8 mouse cellular contexts compared by ENCODE assay signal in the genomic region with DNA sequence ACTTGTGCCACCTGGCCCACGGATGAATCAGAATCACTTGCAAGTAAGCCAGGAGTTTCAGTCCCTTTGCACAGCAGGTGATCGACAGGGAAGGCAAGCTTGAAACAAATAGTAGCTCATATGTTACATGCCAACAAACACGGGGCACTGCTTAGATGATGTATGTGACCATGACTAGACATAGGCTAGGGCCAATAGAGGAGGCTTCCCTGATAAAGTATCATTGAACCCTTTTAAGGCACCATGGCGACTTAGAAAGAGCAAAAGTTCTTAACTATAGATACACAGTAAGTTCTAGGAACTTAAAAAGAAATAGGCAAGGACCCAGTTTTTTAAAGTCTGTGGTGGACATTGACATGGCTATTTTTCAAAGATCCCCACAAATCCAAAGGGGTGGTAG. TPM values are rescaled to one million over a fixed set of nuclear protein-coding genes. Genes with fewer than 3 reads are reported as not detected.
DNase-seq lines count a peak whose midpoint lies in the region; ATAC-seq and TF ChIP-seq lines count a peak whose summit lies in the region.

A gene (minus strand): TSS at position 101 of the 400 bp plus-strand sequence.

- peak within 1 kb of the TSS; percentile 72 for H3K4me3 ChIP-seq in lung, embryonic 14.5 days (ENCODE audit: low read depth, low read length)
- H3K4me3 ChIP-seq in gastrocnemius, adult 2 months, result peak within 1 kb of the TSS; percentile 78
- peak within 1 kb of the TSS; percentile 65 for H3K4me3 ChIP-seq in hindbrain, postnatal 0 days (ENCODE audit: low read length)
- peak within 1 kb of the TSS; percentile 27 for H3K4me3 ChIP-seq in olfactory bulb, adult 2 months (ENCODE audit: insufficient read depth, low read depth, low read length)

- intact Hi-C loops in gastrocnemius, adult 2 months (cut with DNase I), result no loop called here

- H3K4me2 ChIP-seq in lung, embryonic 14.5 days, result peak within 1 kb of the TSS; percentile 88
- H3K4me2 ChIP-seq in hindbrain, postnatal 0 days (ENCODE audit: low read depth, low read length), result peak within 1 kb of the TSS; percentile 98

- no peaks in the 10 kb centered on the region for H3K9me3 ChIP-seq in lung, embryonic 14.5 days (ENCODE audit: low read depth, low read length)
- H3K9me3 ChIP-seq in hindbrain, postnatal 0 days (ENCODE audit: low read length), result no peaks in the 10 kb centered on the region

- no peak for DNase-seq in lung, embryonic 14.5 days
- no peak for DNase-seq in lung, adult 18-20 months
- DNase-seq in gastrocnemius, adult 2 months, result no peak
- DNase-seq in hindbrain, postnatal 0 days (ENCODE audit: low spot score), result no peak
- no peak for DNase-seq in cerebellum, postnatal 25 days
- no peak for DNase-seq in testis, postnatal 14 days (ENCODE audit: low spot score)

- 78% methylated on average over 4 of the region's 4 CpGs for WGBS in lung, embryonic 14.5 days
- WGBS in hindbrain, postnatal 0 days, result 76% methylated on average over 4 of the region's 4 CpGs
- WGBS in olfactory bulb, adult 2 months, result 89% methylated on average over 4 of the region's 4 CpGs

- H3K27ac ChIP-seq in lung, embryonic 14.5 days (ENCODE audit: low read depth), result peak within 1 kb of the TSS; percentile 94
- peak within 1 kb of the TSS; percentile 90 for H3K27ac ChIP-seq in gastrocnemius, adult 2 months
- peak within 1 kb of the TSS; percentile 75; the same call in 1 of the 2 replicates for H3K27ac ChIP-seq in hindbrain, postnatal 0 days
- H3K27ac ChIP-seq in olfactory bulb, adult 2 months (ENCODE audit: insufficient read depth, low read depth, low read length), result no peak within 1 kb of the TSS

- TF ChIP-seq POLR2A in olfactory bulb, adult 2 months (IDR thresholded peaks at IDR 0.05; ENCODE audit: insufficient read depth, low read depth, low read length), result no peak

- no peaks in the 10 kb centered on the region for H3K4me1 ChIP-seq in lung, embryonic 14.5 days (ENCODE audit: insufficient read depth)
- peaks cover 9% of the 10 kb centered on the region; the same call in 1 of the 2 replicates for H3K4me1 ChIP-seq in hindbrain, postnatal 0 days (ENCODE audit: insufficient read depth, low read length)
- H3K4me1 ChIP-seq in olfactory bulb, adult 2 months (ENCODE audit: control insufficient read depth, insufficient read depth, low read length), result peaks cover 16% of the 10 kb centered on the region

- peaks cover 9% of the 10 kb centered on the region; the same call in 1 of the 2 replicates for H3K27me3 ChIP-seq in lung, embryonic 14.5 days (ENCODE audit: insufficient read depth, low read length)
- H3K27me3 ChIP-seq in hindbrain, postnatal 0 days (ENCODE audit: insufficient read depth, low read length), result 0 out of 2 replicates have a peak, but pooled peaks cover 3% of the 10 kb centered on the region

- peak within 1 kb of the TSS; percentile 77 for H3K9ac ChIP-seq in lung, embryonic 14.5 days
- H3K9ac ChIP-seq in hindbrain, postnatal 0 days (replicated peaks; ENCODE audit: low read length), result peak within 1 kb of the TSS; percentile 68

- H3K36me3 ChIP-seq in lung, embryonic 14.5 days (ENCODE audit: insufficient read depth), result 0 out of 2 replicates have a peak, but pooled peaks cover 3% of the 10 kb centered on the region
- no peaks in the 10 kb centered on the region for H3K36me3 ChIP-seq in hindbrain, postnatal 0 days (ENCODE audit: insufficient read depth, low read length)

- TF ChIP-seq CTCF in lung, embryonic 14.5 days (IDR thresholded peaks at IDR 0.05; ENCODE audit: low read depth), result no peak
- TF ChIP-seq CTCF in gastrocnemius, adult 2 months (IDR thresholded peaks at IDR 0.05), result no peak
- no peak for TF ChIP-seq CTCF in hindbrain, postnatal 0 days (IDR thresholded peaks at IDR 0.05; ENCODE audit: low read depth)
- TF ChIP-seq CTCF in olfactory bulb, adult 2 months (IDR thresholded peaks at IDR 0.05; ENCODE audit: insufficient read depth, low read depth, low read length), result no peak

- no peak for ATAC-seq in lung, embryonic 14.5 days (ENCODE audit: insufficient read depth)
- ATAC-seq in hindbrain, postnatal 0 days, result no peak
- ATAC-seq in erythroid progenitor cell, adult 5-6 weeks (replicated peaks; ENCODE audit: low FRiP score, poor library complexity, severe bottlenecking), result no peak

RNA-seq across cellular contexts. Expression of the gene that starts here (rescaled TPM):
- polyA plus RNA-seq in lung, embryonic 14.5 days (2014; fragmentation: Nextera tagmentation; extraction: Ambion mirVana), result 52.4 and 53.1 TPM in 2 replicates
- 10 to 100 TPM; 33.1 to 55.3 TPM for total RNA-seq in gastrocnemius, adult 2 months (2021)
- 16.6 and 17.5 TPM in 2 replicates for total RNA-seq in hindbrain, postnatal 0 days (2014; rRNA removed)
- 1.9 and 2.3 TPM in 2 replicates for polyA plus RNA-seq in hindbrain, postnatal 0 days (2015; fragmentation: Nextera tagmentation; extraction: Ambion mirVana)
- not detected in 2 replicates for polyA plus RNA-seq in olfactory bulb, adult 2 months (2012; ENCODE audit: insufficient read depth, insufficient read length, low replicate concordance, missing spikeins)
- total RNA-seq in erythroid progenitor cell, adult 5-6 weeks (2015; ENCODE audit: low replicate concordance), result under 0.01 TPM in 2 replicates
- total RNA-seq in erythroid progenitor cell, adult 5-6 weeks (2017; ENCODE audit: low replicate concordance), result under 0.01 and 0.83 TPM in 2 replicates

Comparison
In these comparisons a context has a peak if more than half of its experiments do, and no peak if none do; other contexts are left out.
1. RNA of the gene that starts here (polyA plus RNA-seq): 52.4 to 53.1 TPM in lung, embryonic 14.5 days; 1.9 to 2.3 TPM in hindbrain, postnatal 0 days and not detected in olfactory bulb, adult 2 months; every median in the first group is over 10 times any median in the second.
2. H3K4me3 ChIP-seq: peak in every context shown above with its lines; median percentile 78 in gastrocnemius, adult 2 months; 72 in lung, embryonic 14.5 days; 65 in hindbrain, postnatal 0 days; 27 in olfactory bulb, adult 2 months.